Mouse (Mus musculus) lung, postnatal 25 days (tissue): ENCODE data around the gene Bpifb4.

Source experiments
- DNase-seq: peaks from one replicate; pipeline ENCODE4 v3.0.0; 2022; ENCODE audit warnings: low spot score

Gene Bpifb4

GRCm38 (mm10) chr2:153937843-153938242 is at the start of gene Bpifb4:
Gene Bpifb4, plus strand, starts transcription at chr2:153938212.
- no peak for DNase-seq

GRCm38 (mm10) chr2:153899111-153899510 is 38.9 kb upstream of the Bpifb4 start:
- DNase-seq, result no peak

GRCm38 (mm10) chr2:153900088-153900487 is 37.9 kb upstream of the Bpifb4 start, which contains the start of gene Bpifb6:
Gene Bpifb6, plus strand, starts transcription at chr2:153900388.
- DNase-seq, result no peak

- DNase-seq, result no peak
Observed at GRCm38 (mm10) chr2:153902726-153903125, 35.3 kb upstream of the Bpifb4 start.

GRCm38 (mm10) chr2:153906626-153907025 is 31.4 kb upstream of the Bpifb4 start:
- no peak for DNase-seq

- DNase-seq, result peak; percentile 18
Observed at GRCm38 (mm10) chr2:153914151-153914550, 23.9 kb upstream of the Bpifb4 start.

- no peak for DNase-seq
Observed at GRCm38 (mm10) chr2:153917930-153918329, 20.1 kb upstream of the Bpifb4 start, which contains the start of gene Bpifb3. Gene Bpifb3, plus strand, starts transcription at chr2:153918230.

GRCm38 (mm10) chr2:153921246-153921645 is 16.8 kb upstream of the Bpifb4 start:
- DNase-seq, result no peak

- peak; percentile 12 for DNase-seq
Observed at GRCm38 (mm10) chr2:153929871-153930413, 8.1 kb upstream of the Bpifb4 start.

- DNase-seq, result no peak
Observed at GRCm38 (mm10) chr2:153931125-153931524, 6.9 kb upstream of the Bpifb4 start.

- DNase-seq, result no peak
Observed at GRCm38 (mm10) chr2:153933311-153933710, 4.7 kb upstream of the Bpifb4 start.

GRCm38 (mm10) chr2:153935348-153935747 is 2.7 kb upstream of the Bpifb4 start:
- no peak for DNase-seq

- peak; percentile 4 for DNase-seq
Observed at GRCm38 (mm10) chr2:153943537-153943936, 5.5 kb downstream of the Bpifb4 start.

GRCm38 (mm10) chr2:153944567-153944966 is 6.6 kb downstream of the Bpifb4 start:
- DNase-seq, result no peak

- peak; percentile 11 for DNase-seq
Observed at GRCm38 (mm10) chr2:153952897-153953296, 14.9 kb downstream of the Bpifb4 start.

GRCm38 (mm10) chr2:153953836-153954235 is 15.8 kb downstream of the Bpifb4 start:
- DNase-seq, result peak; percentile 14

GRCm38 (mm10) chr2:153962821-153963331 is 24.9 kb downstream of the Bpifb4 start:
- no peak for DNase-seq

- no peak for DNase-seq
Observed at GRCm38 (mm10) chr2:153963334-153963733, 25.3 kb downstream of the Bpifb4 start.

- DNase-seq, result peak; percentile 35
Observed at GRCm38 (mm10) chr2:153970221-153970620, 32.2 kb downstream of the Bpifb4 start.

GRCm38 (mm10) chr2:153974582-153974981 is 36.6 kb downstream of the Bpifb4 start, which contains the start of gene Bpifa6:
Gene Bpifa6, plus strand, starts transcription at chr2:153974945.
- DNase-seq, result no peak

- DNase-seq, result peak; percentile 73
Observed at GRCm38 (mm10) chr2:153995770-153996169, 57.8 kb downstream of the Bpifb4 start.

GRCm38 (mm10) chr2:154000501-154000900 is 62.5 kb downstream of the Bpifb4 start:
- DNase-seq, result no peak

- DNase-seq, result no peak
Observed at GRCm38 (mm10) chr2:154001056-154001455, 63.0 kb downstream of the Bpifb4 start.

GRCm38 (mm10) chr2:154004456-154004855 is 66.4 kb downstream of the Bpifb4 start:
- no peak for DNase-seq
